Mouse (Mus musculus): Measurements from ENCODE around the gene Tsga10.

Tsga10 gene

GRCm38 (mm10) chr1:37864511-37865400, 1.5 kb downstream of the Tsga10 start:
- peak; percentile 99 for DNase-seq (ENCODE audit: low read depth)

GRCm38 (mm10) chr1:37850696-37851095, 15.5 kb downstream of the Tsga10 start:
- DNase-seq (ENCODE audit: low read depth): no peak

GRCm38 (mm10) chr1:37846878-37847277, 19.4 kb downstream of the Tsga10 start:
- no peak for DNase-seq (ENCODE audit: low read depth)

GRCm38 (mm10) chr1:37831681-37832080, 34.5 kb downstream of the Tsga10 start:
- DNase-seq (ENCODE audit: low read depth): no peak

- DNase-seq (ENCODE audit: low read depth): peak; percentile 44
Measured at GRCm38 (mm10) chr1:37802291-37802690, 63.9 kb downstream of the Tsga10 start.

- peak; percentile 53 for DNase-seq (ENCODE audit: low read depth)
Measured at GRCm38 (mm10) chr1:37800298-37800697, 65.9 kb downstream of the Tsga10 start.

- DNase-seq (ENCODE audit: low read depth): peak; percentile 74
Measured at GRCm38 (mm10) chr1:37799505-37799904, 66.7 kb downstream of the Tsga10 start.

- peak; percentile 44 for DNase-seq (ENCODE audit: low read depth)
Measured at GRCm38 (mm10) chr1:37759407-37759806, 106.8 kb downstream of the Tsga10 start.

- peak; percentile 33 for DNase-seq (ENCODE audit: low read depth)
Measured at GRCm38 (mm10) chr1:37744650-37745259, 121.5 kb downstream of the Tsga10 start.

GRCm38 (mm10) chr1:37742602-37743270, 123.5 kb downstream of the Tsga10 start:
- DNase-seq (ENCODE audit: low read depth): no peak

- no peak for DNase-seq (ENCODE audit: low read depth)
Measured at GRCm38 (mm10) chr1:37742126-37742525, 124.1 kb downstream of the Tsga10 start.

GRCm38 (mm10) chr1:37740161-37740802, 125.9 kb downstream of the Tsga10 start:
- DNase-seq (ENCODE audit: low read depth): no peak

- DNase-seq (ENCODE audit: low read depth): peak; percentile 49
Measured at GRCm38 (mm10) chr1:37738895-37739294, 127.3 kb downstream of the Tsga10 start.

GRCm38 (mm10) chr1:37737045-37737444, 129.2 kb downstream of the Tsga10 start:
- peak; percentile 41 for DNase-seq (ENCODE audit: low read depth)

GRCm38 (mm10) chr1:37735932-37736331, 130.3 kb downstream of the Tsga10 start:
- no peak for DNase-seq (ENCODE audit: low read depth)

GRCm38 (mm10) chr1:37734841-37735240, 131.4 kb downstream of the Tsga10 start:
- DNase-seq (ENCODE audit: low read depth): no peak

- DNase-seq (ENCODE audit: low read depth): no peak
Measured at GRCm38 (mm10) chr1:37729353-37729752, 136.9 kb downstream of the Tsga10 start.

GRCm38 (mm10) chr1:37728053-37728452, 138.2 kb downstream of the Tsga10 start:
- no peak for DNase-seq (ENCODE audit: low read depth)

- DNase-seq (ENCODE audit: low read depth): no peak
Measured at GRCm38 (mm10) chr1:37727186-37727585, 139.0 kb downstream of the Tsga10 start.

- DNase-seq (ENCODE audit: low read depth): no peak
Measured at GRCm38 (mm10) chr1:37726426-37726825, 139.8 kb downstream of the Tsga10 start.

GRCm38 (mm10) chr1:37725880-37726279, 140.3 kb downstream of the Tsga10 start:
- DNase-seq (ENCODE audit: low read depth): no peak

GRCm38 (mm10) chr1:37721092-37721491, 145.1 kb downstream of the Tsga10 start:
- no peak for DNase-seq (ENCODE audit: low read depth)
